18 mouse cellular contexts compared by ENCODE assay signal in genomic region chr4:135629793-135630569, GRCm38 (mm10). TPM values are rescaled to one million over a fixed set of nuclear protein-coding genes. Genes with fewer than 3 reads are reported as not detected.
A peak's percentile ranks its signal among the peaks of the same experiment; 100 is the strongest.
DNase-seq lines count a peak whose midpoint lies in the region; ATAC-seq and TF ChIP-seq lines count a peak whose summit lies in the region.
"Had no signal": no experiment of that assay in that cellular context is flagged by ENCODE, and none has a peak within 500 bp of the region (broad histone marks: within the 10 kb centered on the region; RNA-seq: fewer than 3 reads in every experiment).

No protein-coding gene starts in this region.

- TF ChIP-seq EP300 in liver, postnatal 0 days (IDR thresholded peaks at IDR 0.05; ENCODE audit: low read depth), result no peak
- TF ChIP-seq EP300 in stomach, postnatal 0 days (optimal IDR thresholded peaks at IDR 0.05), result no peak

- no peaks in the 10 kb centered on the region for H3K9me3 ChIP-seq in forebrain, postnatal 0 days (ENCODE audit: low read length)
- H3K9me3 ChIP-seq in forebrain, embryonic 14.5 days (replicated peaks; ENCODE audit: control insufficient read depth, low read length), result no peaks in the 10 kb centered on the region
- H3K9me3 ChIP-seq in liver, postnatal 0 days (ENCODE audit: low read length), result no peaks in the 10 kb centered on the region
- H3K9me3 ChIP-seq in stomach, postnatal 0 days (ENCODE audit: control insufficient read depth, low read length), result no peaks in the 10 kb centered on the region
- H3K9me3 ChIP-seq: embryonic facial prominence, embryonic 13.5 days; limb, embryonic 13.5 days; midbrain, embryonic 13.5 days had no signal

- 87% methylated on average over 12 of the region's 12 CpGs for WGBS in forebrain, postnatal 0 days
- WGBS in forebrain, embryonic 14.5 days, result 90% methylated on average over 12 of the region's 12 CpGs
- WGBS in liver, postnatal 0 days (ENCODE audit: insufficient replicate concordance), result 82% methylated on average over 12 of the region's 12 CpGs
- 80% methylated on average over 12 of the region's 12 CpGs for WGBS in stomach, postnatal 0 days

- H3K27ac ChIP-seq in forebrain, postnatal 0 days (ENCODE audit: low read depth, low read length), result no peak overlapping the region
- H3K27ac ChIP-seq in forebrain, embryonic 14.5 days (ENCODE audit: low read depth, low read length), result no peak overlapping the region
- no peak overlapping the region for H3K27ac ChIP-seq in liver, postnatal 0 days (ENCODE audit: low read depth)
- no peak overlapping the region for H3K27ac ChIP-seq in stomach, postnatal 0 days (replicated peaks)
- H3K27ac ChIP-seq: embryonic facial prominence, embryonic 13.5 days; limb, embryonic 13.5 days; midbrain, embryonic 13.5 days had no signal

- no peaks in the 10 kb centered on the region for H3K36me3 ChIP-seq in forebrain, postnatal 0 days (ENCODE audit: insufficient read depth)
- no peaks in the 10 kb centered on the region for H3K36me3 ChIP-seq in forebrain, embryonic 14.5 days (ENCODE audit: control insufficient read depth, insufficient read depth, low read length)
- no peaks in the 10 kb centered on the region for H3K36me3 ChIP-seq in liver, postnatal 0 days (replicated peaks; ENCODE audit: insufficient read depth, low read length)
- no peaks in the 10 kb centered on the region for H3K36me3 ChIP-seq in stomach, postnatal 0 days (ENCODE audit: control insufficient read depth, insufficient read depth, low read length)
- H3K36me3 ChIP-seq: embryonic facial prominence, embryonic 13.5 days; limb, embryonic 13.5 days; midbrain, embryonic 13.5 days had no signal

- peak; percentile 22; the same call in 1 of the 2 replicates for TF ChIP-seq CTCF in forebrain, postnatal 0 days (IDR thresholded peaks at IDR 0.05; ENCODE audit: low read depth)
- peak; percentile 22; the same call in 1 of the 2 replicates for TF ChIP-seq CTCF in liver, postnatal 0 days (IDR thresholded peaks at IDR 0.05; ENCODE audit: low read depth)
- no peak for TF ChIP-seq CTCF in Patski (IDR thresholded peaks at IDR 0.05)
- peak; percentile 24; the same call in 1 of the 2 replicates for TF ChIP-seq CTCF in stomach, postnatal 0 days (IDR thresholded peaks at IDR 0.05; ENCODE audit: low read depth)

- CTCF ChIA-PET in Patski (lab: Charles Lee), result interaction anchor here (1.5 kb wide), 1 partner anchor 113 kb away, joined by 6 read pairs; no protein-coding TSS in a partner anchor

- no peak for ATAC-seq in forebrain, postnatal 0 days
- ATAC-seq in forebrain, embryonic 14.5 days, result no peak
- no peak for ATAC-seq in liver, postnatal 0 days
- no peak for ATAC-seq in Patski
- no peak for ATAC-seq in stomach, postnatal 0 days (ENCODE audit: low FRiP score, low TSS enrichment)
- ATAC-seq: inflammation-experienced regulatory T-cells, adult 6 months; midbrain, embryonic 13.5 days had no signal

- no peaks in the 10 kb centered on the region for H3K4me1 ChIP-seq in forebrain, postnatal 0 days (ENCODE audit: insufficient read depth)
- H3K4me1 ChIP-seq in forebrain, embryonic 14.5 days (ENCODE audit: control insufficient read depth, insufficient read depth, low read length), result no peaks in the 10 kb centered on the region
- no peaks in the 10 kb centered on the region for H3K4me1 ChIP-seq in liver, postnatal 0 days (ENCODE audit: insufficient read depth)
- H3K4me1 ChIP-seq in stomach, postnatal 0 days (replicated peaks; ENCODE audit: control insufficient read depth, insufficient read depth), result no peaks in the 10 kb centered on the region
- H3K4me1 ChIP-seq: embryonic facial prominence, embryonic 13.5 days; limb, embryonic 13.5 days; midbrain, embryonic 13.5 days had no signal

- no peak overlapping the region for H3K4me3 ChIP-seq in forebrain, postnatal 0 days (ENCODE audit: low read depth, low read length)
- no peak overlapping the region for H3K4me3 ChIP-seq in forebrain, embryonic 14.5 days (ENCODE audit: low read depth, low read length)
- no peak overlapping the region for H3K4me3 ChIP-seq in liver, postnatal 0 days (ENCODE audit: low read depth, low read length)
- no peak overlapping the region for H3K4me3 ChIP-seq in stomach, postnatal 0 days (ENCODE audit: low read depth, low read length)
- H3K4me3 ChIP-seq: embryonic facial prominence, embryonic 13.5 days; limb, embryonic 13.5 days; midbrain, embryonic 13.5 days had no signal

- no peak overlapping the region for H3K9ac ChIP-seq in forebrain, postnatal 0 days
- no peak overlapping the region for H3K9ac ChIP-seq in forebrain, embryonic 14.5 days (ENCODE audit: low read length)
- no peak overlapping the region for H3K9ac ChIP-seq in liver, postnatal 0 days (replicated peaks)
- no peak overlapping the region for H3K9ac ChIP-seq in stomach, postnatal 0 days (ENCODE audit: low read length)
- H3K9ac ChIP-seq: embryonic facial prominence, embryonic 13.5 days; limb, embryonic 13.5 days; midbrain, embryonic 13.5 days had no signal

- POLR2A ChIA-PET in Patski (lab: Charles Lee), result no interaction called here

- H3K27me3 ChIP-seq in forebrain, postnatal 0 days (ENCODE audit: insufficient read depth, low read length), result no peaks in the 10 kb centered on the region
- no peaks in the 10 kb centered on the region for H3K27me3 ChIP-seq in forebrain, embryonic 14.5 days (replicated peaks; ENCODE audit: control insufficient read depth, insufficient read depth, low read length)
- no peaks in the 10 kb centered on the region for H3K27me3 ChIP-seq in liver, postnatal 0 days (ENCODE audit: insufficient read depth, low read length)
- no peaks in the 10 kb centered on the region for H3K27me3 ChIP-seq in Patski
- no peaks in the 10 kb centered on the region for H3K27me3 ChIP-seq in stomach, postnatal 0 days (ENCODE audit: control insufficient read depth, insufficient read depth, low read length)
- H3K27me3 ChIP-seq: embryonic facial prominence, embryonic 13.5 days; limb, embryonic 13.5 days; midbrain, embryonic 13.5 days had no signal

- DNase-seq in forebrain, postnatal 0 days, result no peak
- DNase-seq in forebrain, embryonic 14.5 days (ENCODE audit: low spot score), result no peak
- DNase-seq in liver, postnatal 0 days, result no peak
- DNase-seq in liver, result no peak
- peak; percentile 27 for DNase-seq in Patski (ENCODE audit: low read depth, low spot score)
- DNase-seq in stomach, postnatal 0 days (ENCODE audit: low spot score), result no peak
- DNase-seq in cerebellum, adult 18-20 months, result no peak
- no peak for DNase-seq in urinary bladder, adult 18-20 months (ENCODE audit: low spot score in 2 of 2)
- DNase-seq: adrenal gland, adult 8-10 months; cerebellum, adult 11 months; gastrocnemius, postnatal 10 days; lung, adult 18-20 months; right cerebral cortex, adult 18-20 months; thymus, postnatal 14 days had no signal

- in situ Hi-C loops in Patski (cut with MboI; ENCODE audit: low pct_unique_long_range_greater_than_20kb), result no loop called here

- H3K4me2 ChIP-seq in forebrain, postnatal 0 days (ENCODE audit: low read depth), result no peak overlapping the region
- H3K4me2 ChIP-seq in forebrain, embryonic 14.5 days (ENCODE audit: low read length), result no peak overlapping the region
- no peak overlapping the region for H3K4me2 ChIP-seq in liver, postnatal 0 days (ENCODE audit: low read depth, low read length)
- no peak overlapping the region for H3K4me2 ChIP-seq in stomach, postnatal 0 days (replicated peaks; ENCODE audit: low read depth)
- H3K4me2 ChIP-seq: embryonic facial prominence, embryonic 13.5 days; limb, embryonic 13.5 days; midbrain, embryonic 13.5 days had no signal

RNA-seq across cellular contexts. Expression of gene Ifnlr1, which starts 56.1 kb away (rescaled TPM):
- total RNA-seq in forebrain, postnatal 0 days (2014; rRNA removed), result 0.10 and 0.46 TPM in 2 replicates
- 0.08 and 0.09 TPM in 2 replicates for polyA plus RNA-seq in forebrain, postnatal 0 days (2015; fragmentation: Nextera tagmentation; extraction: Ambion mirVana)
- polyA plus RNA-seq in forebrain, embryonic 14.5 days (2014; fragmentation: Nextera tagmentation; extraction: Ambion mirVana), result 0.15 TPM in 1 of 2 replicates, not detected in the other
- polyA plus RNA-seq in liver, postnatal 0 days (2015; fragmentation: Nextera tagmentation; extraction: Ambion mirVana), result 0.22 and 0.30 TPM in 2 replicates
- 3.1 TPM for polyA plus RNA-seq in Patski (2021)
- polyA plus RNA-seq in stomach, postnatal 0 days (2015; fragmentation: Nextera tagmentation; extraction: Ambion mirVana), result 1.9 and 2.1 TPM in 2 replicates
- polyA plus RNA-seq: inflammation-experienced regulatory T-cells, adult 6 months had no signal

RNA-seq across cellular contexts. Expression of gene Grhl3, which starts 56.6 kb away (rescaled TPM):
- total RNA-seq in forebrain, postnatal 0 days (2014; rRNA removed), result 1.0 and 1.5 TPM in 2 replicates
- 0.44 and 0.76 TPM in 2 replicates for polyA plus RNA-seq in forebrain, postnatal 0 days (2015; fragmentation: Nextera tagmentation; extraction: Ambion mirVana)
- polyA plus RNA-seq in forebrain, embryonic 14.5 days (2014; fragmentation: Nextera tagmentation; extraction: Ambion mirVana), result 0.55 and 0.62 TPM in 2 replicates
- polyA plus RNA-seq in liver, postnatal 0 days (2015; fragmentation: Nextera tagmentation; extraction: Ambion mirVana), result 0.21 and 0.46 TPM in 2 replicates
- not detected for polyA plus RNA-seq in Patski (2021)
- 52.5 and 53.3 TPM in 2 replicates for polyA plus RNA-seq in stomach, postnatal 0 days (2015; fragmentation: Nextera tagmentation; extraction: Ambion mirVana)
- polyA plus RNA-seq: inflammation-experienced regulatory T-cells, adult 6 months had no signal

Comparison
In these comparisons a context has a peak if more than half of its experiments do, and no peak if none do; other contexts are left out.
1. RNA of gene Grhl3, which starts 56.6 kb away (polyA plus RNA-seq): 52.5 to 53.3 TPM in stomach, postnatal 0 days; 0.44 to 0.76 TPM in forebrain, postnatal 0 days, 0.55 to 0.62 TPM in forebrain, embryonic 14.5 days, 0.21 to 0.46 TPM in liver, postnatal 0 days and not detected in Patski (single experiment); every median in the first group is over 10 times any median in the second.